Mouse (Mus musculus) limb, embryonic 14.5 days (tissue): ENCODE data around the gene Nubp2. TPM values are rescaled to one million over a fixed set of nuclear protein-coding genes. Genes with fewer than 3 reads are reported as not detected.

Source experiments
- ATAC-seq: fragments of 200-750 bp; cut with Nextera tagmentation; 2 replicates; pipeline ENCODE4 v1.8.0; 2017; ENCODE audit warnings: low read depth, moderate number of reproducible peaks, moderate TSS enrichment; ENCODE audit not compliant: low FRiP score
- DNase-seq: peaks from one replicate; pipeline ENCODE4 v3.0.0-alpha.2; 2015; ENCODE audit warnings: low spot score
- H3K27ac ChIP-seq: fragments of 300-500 bp; sonication (generic); replicated peaks from 2 replicates; pipeline ENCODE4 v1.5.1; 2014; ENCODE audit warnings: low read depth, mild to moderate bottlenecking, low read length, moderate library complexity, mixed read lengths
- H3K27me3 ChIP-seq: fragments of 300-500 bp; sonication (generic); 2 replicates; pipeline ENCODE4 v1.6.1; 2014; ENCODE audit warnings: low read length, mixed read lengths; ENCODE audit not compliant: control insufficient read depth, insufficient read depth
- H3K36me3 ChIP-seq: fragments of 300-500 bp; sonication (generic); 2 replicates; pipeline ENCODE4 v1.6.1; 2014; ENCODE audit warnings: mild to moderate bottlenecking, low read length, moderate library complexity, mixed read lengths; ENCODE audit not compliant: control insufficient read depth, insufficient read depth
- H3K4me1 ChIP-seq: fragments of 300-500 bp; sonication (generic); 2 replicates; pipeline ENCODE4 v1.6.1; 2014; ENCODE audit warnings: antibody characterized with exemption, low read length, mixed read lengths; ENCODE audit not compliant: control insufficient read depth, insufficient read depth
- H3K4me2 ChIP-seq: fragments of 300-500 bp; sonication (generic); replicated peaks from 2 replicates; pipeline ENCODE4 v1.6.1; 2014; ENCODE audit warnings: low read depth, mild to moderate bottlenecking, low read length, moderate library complexity; ENCODE audit not compliant: severe bottlenecking
- H3K4me3 ChIP-seq: fragments of 300-500 bp; sonication (generic); replicated peaks from 2 replicates; pipeline ENCODE4 v1.5.1; 2014; ENCODE audit warnings: low read length
- H3K9ac ChIP-seq: fragments of 300-500 bp; sonication (generic); 2 replicates; pipeline ENCODE4 v1.6.1; 2014; ENCODE audit warnings: mild to moderate bottlenecking, low read depth, low read length, moderate library complexity; ENCODE audit not compliant: severe bottlenecking
- H3K9me3 ChIP-seq: fragments of 300-500 bp; sonication (generic); 2 replicates; pipeline ENCODE4 v1.6.1; 2016; ENCODE audit warnings: low read length; ENCODE audit not compliant: control insufficient read depth
- POLR2A ChIP-seq: fragments of 200-500 bp; IDR thresholded peaks from 2 replicates; pipeline ENCODE4 v1.8.0; 2012; ENCODE audit warnings: inconsistent platforms, mild to moderate bottlenecking, moderate library complexity, borderline replicate concordance; ENCODE audit not compliant: insufficient read depth, insufficient read length; ENCODE audit errors: extremely low read depth
- WGBS: fragments of 180-500 bp; shearing (Covaris S2); extraction: QIAGEN DNeasy Blood & Tissue Kit; methylation state at CpG from one replicate; pipeline ENCODE4 v1.1.7; 2014; 5-methylcytosine and 5-hydroxymethylcytosine counted together
- polyA plus RNA-seq, 2 experiments: library from polyadenylated mRNA; depleted of rRNA in 1 of 2; stranded (reverse) in 1 of 2; unstranded in 1 of 2; fragments of >200 nt; fragmentation: Nextera tagmentation in 1 of 2; extraction: Ambion mirVana in 1 of 2; gene quantifications; 2 replicates each; pipeline versions ENCODE4 v1.2.1 to v1.2.3; 2012 to 2014

The Nubp2 gene
- polyA plus RNA-seq, 2 experiments: 27.4 to 54.0 TPM

DNA sequence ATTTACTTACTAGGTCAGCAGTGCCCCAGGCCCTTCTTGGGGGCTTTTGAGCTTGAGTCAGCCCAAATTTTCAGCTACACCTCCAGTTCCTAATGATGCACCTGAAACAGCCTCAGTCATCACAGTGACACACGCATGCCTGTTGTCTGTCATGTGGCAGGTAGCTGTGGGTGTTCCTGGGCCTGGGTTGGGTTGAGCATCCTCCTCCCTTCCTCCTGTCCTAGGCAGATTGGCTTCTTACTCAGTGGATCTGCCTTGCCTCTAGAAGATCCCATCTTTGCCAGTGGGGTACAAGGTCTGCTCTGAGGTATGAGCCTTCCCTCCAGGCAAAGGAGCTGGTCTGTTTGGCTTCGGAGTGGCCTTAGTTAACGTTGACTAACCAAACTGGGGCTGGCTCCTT, 2.7 kb upstream of the Nubp2 start:
- H3K4me1 ChIP-seq: peaks cover 18% of the 10 kb centered on the region

DNA sequence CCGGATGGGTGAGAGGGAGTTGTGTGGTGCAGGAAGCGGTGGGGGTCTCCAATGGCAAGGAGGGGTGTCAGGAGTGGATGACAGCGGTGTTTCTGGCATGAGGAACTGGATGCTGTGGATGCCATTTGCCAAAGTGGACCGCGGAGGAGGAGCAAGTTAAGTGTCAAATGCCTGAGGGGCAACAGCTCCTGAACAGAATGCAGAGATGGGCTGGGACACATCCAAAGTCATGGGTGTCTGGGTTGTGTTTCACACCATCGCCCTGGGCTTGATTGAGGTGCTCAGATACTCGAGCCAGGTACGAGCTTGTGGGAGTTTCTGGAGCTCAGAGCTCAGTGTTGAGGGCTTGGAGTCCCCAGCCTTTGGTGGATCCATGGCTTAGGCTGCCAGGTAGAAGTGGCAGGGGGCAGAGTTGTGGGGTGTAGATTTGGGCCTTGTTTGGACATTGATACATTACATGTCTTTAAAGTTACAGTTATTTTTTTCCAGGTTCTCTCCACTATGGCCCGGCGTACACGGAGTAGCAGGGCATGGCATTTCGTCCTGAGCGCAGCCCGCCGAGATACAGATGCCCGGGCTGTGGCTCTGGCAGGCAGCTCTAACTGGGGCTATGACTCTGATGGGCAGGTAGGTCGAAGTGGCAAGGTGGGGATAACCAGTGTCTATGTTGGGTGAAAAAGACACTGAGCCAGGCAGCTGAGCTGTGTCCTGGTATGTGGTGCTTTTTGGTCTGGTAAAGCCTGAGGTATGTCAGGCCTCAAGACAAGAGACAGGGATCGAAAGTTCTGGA, 1.3 kb upstream of the Nubp2 start:
- Histone ChIP-seq H3K27ac (no peak overlapping the region), H3K9me3 (no peaks in the 10 kb centered on the region), H3K27me3 (no peaks in the 10 kb centered on the region), H3K4me2 (peak overlapping the region; percentile 66), H3K4me1 (peaks cover 15% of the 10 kb centered on the region), H3K9ac (peak overlapping the region; percentile 80), H3K4me3 (peak overlapping the region; percentile 86), H3K36me3 (peaks cover 46% of the 10 kb centered on the region)
- TF ChIP-seq POLR2A: no peak
- WGBS: 62% methylated on average over 18 of the region's 18 CpGs
- ATAC-seq: no peak
- DNase-seq: no peak

More for the DNA sequence above, 2.7 kb upstream of the Nubp2 start:
- DNase-seq (no peak), ATAC-seq (no peak)
- TF ChIP-seq POLR2A: no peak
- Histone ChIP-seq H3K36me3 (peaks cover 47% of the 10 kb centered on the region), H3K27me3 (no peaks in the 10 kb centered on the region), H3K9me3 (no peaks in the 10 kb centered on the region), H3K4me3 (no peak overlapping the region), H3K9ac (no peak overlapping the region), H3K27ac (no peak overlapping the region), H3K4me2 (no peak overlapping the region)
- WGBS: 83% methylated on average over 3 of the region's 3 CpGs

DNA sequence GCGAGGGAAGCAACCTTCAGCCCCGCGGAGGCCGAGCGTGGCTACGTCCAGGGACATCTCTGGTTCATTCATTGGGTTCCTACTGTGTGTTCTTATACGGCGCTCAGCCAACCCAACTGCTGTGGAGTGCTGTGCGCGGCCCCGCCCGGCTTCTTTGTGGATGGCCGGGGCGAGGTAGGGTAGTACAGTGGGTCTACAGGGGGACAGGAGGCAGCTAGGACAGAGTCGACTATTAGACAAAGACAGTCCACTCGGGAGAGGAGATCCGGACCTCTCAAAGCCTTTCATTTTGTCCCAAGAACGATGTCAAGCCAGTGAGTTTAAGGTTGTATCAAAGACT, 753 bp upstream of the Nubp2 start:
- no peak overlapping the region for H3K27ac ChIP-seq

DNA sequence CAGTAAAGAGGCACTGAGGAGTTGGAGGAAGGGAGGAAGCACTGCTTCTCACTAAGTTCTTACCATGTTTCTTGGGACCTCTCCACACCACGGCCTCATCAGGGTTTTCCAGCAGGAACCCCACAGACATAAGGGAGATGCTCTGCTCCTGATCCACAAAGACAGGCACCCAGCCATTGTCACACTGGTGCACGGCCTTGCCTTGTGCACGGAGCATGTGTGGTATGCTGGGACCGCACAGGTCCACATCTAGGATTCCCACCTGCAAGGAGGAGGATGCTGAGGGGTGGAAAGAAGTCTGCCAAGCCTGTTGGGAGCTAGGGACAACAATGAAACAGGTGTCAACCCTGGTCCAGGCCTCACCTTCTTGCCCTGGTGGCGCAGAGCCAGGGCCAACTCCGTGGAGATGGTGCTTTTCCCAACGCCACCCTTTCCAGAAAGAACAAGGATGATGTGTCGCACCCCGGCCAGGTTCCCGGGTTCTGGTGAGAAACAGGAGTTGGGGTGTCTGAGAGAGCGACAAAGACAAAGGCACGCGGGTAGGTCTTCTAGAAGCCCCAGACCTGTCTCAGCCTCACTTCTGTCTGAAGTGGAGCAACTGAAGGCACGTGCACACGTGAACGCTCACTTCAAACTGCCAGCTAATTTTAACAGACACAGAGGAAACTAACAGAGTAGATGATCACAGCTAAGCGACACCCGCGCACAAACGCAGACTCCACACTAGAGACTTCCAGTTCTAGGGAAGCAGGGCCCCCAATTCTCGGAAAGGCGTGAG, 604 bp downstream of the Nubp2 start:
- ATAC-seq (no peak), DNase-seq (no peak)
- Histone ChIP-seq H3K4me1 (peaks cover 15% of the 10 kb centered on the region), H3K27me3 (no peaks in the 10 kb centered on the region), H3K36me3 (peaks cover 28% of the 10 kb centered on the region), H3K9me3 (no peaks in the 10 kb centered on the region), H3K27ac (no peak overlapping the region; the same call in 1 of the 2 replicates), H3K9ac (peak overlapping the region; percentile 66), H3K4me2 (peak overlapping the region; percentile 90), H3K4me3 (peak overlapping the region; percentile 78)
- WGBS: 23% methylated on average over 22 of the region's 22 CpGs
- no peak for TF ChIP-seq POLR2A

More for the DNA sequence above, 753 bp upstream of the Nubp2 start:
- H3K27me3 ChIP-seq: no peaks in the 10 kb centered on the region
- H3K9ac ChIP-seq: peak overlapping the region; percentile 80
- ATAC-seq: no peak; the same call in 1 of the 2 replicates
- peaks cover 15% of the 10 kb centered on the region for H3K4me1 ChIP-seq
- H3K36me3 ChIP-seq: peaks cover 41% of the 10 kb centered on the region
- H3K4me2 ChIP-seq: peak overlapping the region; percentile 66
- DNase-seq: no peak
- 2% methylated on average over 18 of the region's 18 CpGs for WGBS
- no peak for TF ChIP-seq POLR2A
- H3K4me3 ChIP-seq: peak overlapping the region; percentile 86
- H3K9me3 ChIP-seq: no peaks in the 10 kb centered on the region

DNA sequence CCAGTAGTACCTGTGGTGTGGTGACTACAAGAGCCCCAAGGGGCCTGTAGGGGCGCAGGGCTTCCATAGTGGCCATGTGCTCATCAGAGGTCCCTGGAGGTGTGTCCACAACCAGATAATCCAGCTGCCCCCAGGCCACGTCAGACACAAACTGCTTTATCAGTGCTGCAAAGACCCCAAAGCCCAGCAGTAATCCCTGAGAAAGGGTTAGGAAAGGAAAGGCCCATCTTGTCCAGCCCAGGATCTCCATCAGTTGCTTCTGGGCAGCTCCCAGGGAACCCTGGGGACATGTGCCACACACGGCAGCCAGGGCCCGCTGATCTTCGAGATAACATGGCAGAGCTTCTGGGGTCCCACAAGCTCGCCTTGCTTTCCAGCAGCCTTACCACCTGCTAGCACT, 1.8 kb downstream of the Nubp2 start:
- no peak overlapping the region for H3K4me3 ChIP-seq
- ATAC-seq: no peak
- no peak overlapping the region for H3K4me2 ChIP-seq
- H3K4me1 ChIP-seq: peaks cover 15% of the 10 kb centered on the region
- no peak overlapping the region for H3K27ac ChIP-seq
- no peak overlapping the region for H3K9ac ChIP-seq
- no peak for TF ChIP-seq POLR2A
- no peaks in the 10 kb centered on the region for H3K27me3 ChIP-seq
- DNase-seq: no peak
- H3K36me3 ChIP-seq: peaks cover 17% of the 10 kb centered on the region
- WGBS: 87% methylated on average over 6 of the region's 6 CpGs
- H3K9me3 ChIP-seq: no peaks in the 10 kb centered on the region
